8 mouse cellular contexts compared by ENCODE assay signal in the genomic region with DNA sequence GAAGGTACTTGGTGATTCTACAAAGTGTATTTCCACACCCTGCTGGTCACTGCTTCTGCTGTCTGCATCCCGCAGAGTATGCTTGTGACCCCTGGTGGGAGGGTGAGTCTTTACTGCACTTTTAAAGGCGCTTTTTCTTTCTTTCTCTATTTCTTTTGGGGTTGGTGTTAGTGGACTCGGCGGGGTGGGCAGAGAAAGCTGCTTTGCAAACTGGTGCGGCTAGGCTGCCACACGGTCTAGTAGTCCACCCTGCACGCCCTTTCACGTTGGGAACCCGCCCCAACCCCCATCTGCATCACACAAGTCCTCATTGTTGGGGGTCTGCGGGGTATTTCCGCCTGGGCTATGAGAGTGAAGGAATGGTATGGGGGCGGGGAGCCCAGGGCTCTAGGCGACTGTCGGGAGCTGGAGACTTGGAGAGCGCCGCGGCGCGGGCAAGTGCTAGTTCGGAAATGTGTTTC.
A peak's percentile ranks its signal among the peaks of the same experiment; 100 is the strongest.
DNase-seq lines count a peak whose midpoint lies in the region; ATAC-seq and TF ChIP-seq lines count a peak whose summit lies in the region.

No protein-coding gene starts in this region.

- H3K27me3 ChIP-seq in heart, postnatal 0 days (ENCODE audit: control insufficient read depth, insufficient read depth, low read length), result peaks cover 70% of the 10 kb centered on the region
- peaks cover 22% of the 10 kb centered on the region for H3K27me3 ChIP-seq in midbrain, embryonic 12.5 days

- H3K9me3 ChIP-seq in heart, postnatal 0 days (replicated peaks; ENCODE audit: control insufficient read depth, low read length), result no peaks in the 10 kb centered on the region
- H3K9me3 ChIP-seq in midbrain, embryonic 12.5 days, result no peaks in the 10 kb centered on the region

- peak; percentile 13; the same call in 1 of the 2 replicates for TF ChIP-seq CTCF in heart, postnatal 0 days (IDR thresholded peaks at IDR 0.05; ENCODE audit: low read depth)

- H3K4me1 ChIP-seq in heart, postnatal 0 days (ENCODE audit: control insufficient read depth, insufficient read depth), result peaks cover 8% of the 10 kb centered on the region; the same call in 1 of the 2 replicates
- peaks cover 24% of the 10 kb centered on the region for H3K4me1 ChIP-seq in midbrain, embryonic 12.5 days

- ATAC-seq in heart, postnatal 0 days (ENCODE audit: insufficient read depth, low read depth), result no peak
- ATAC-seq in midbrain, embryonic 12.5 days (ENCODE audit: low FRiP score, low read depth), result peak; percentile 83

- TF ChIP-seq EP300 in heart, postnatal 0 days (IDR thresholded peaks at IDR 0.05; ENCODE audit: low read depth), result no peak

- H3K27ac ChIP-seq in heart, postnatal 0 days (ENCODE audit: low read depth), result no peak overlapping the region
- peak overlapping the region; percentile 89 for H3K27ac ChIP-seq in midbrain, embryonic 12.5 days (replicated peaks)

- 3% methylated on average over 20 of the region's 20 CpGs for WGBS in heart, postnatal 0 days
- under 1% methylated on average over 20 of the region's 20 CpGs for WGBS in midbrain, embryonic 12.5 days

- H3K4me3 ChIP-seq in heart, postnatal 0 days (ENCODE audit: low read depth, low read length), result peak overlapping the region; percentile 62
- peak overlapping the region; percentile 74 for H3K4me3 ChIP-seq in midbrain, embryonic 12.5 days

- peak overlapping the region; percentile 97 for H3K4me2 ChIP-seq in heart, postnatal 0 days (ENCODE audit: low read depth, low read length)
- H3K4me2 ChIP-seq in midbrain, embryonic 12.5 days (replicated peaks), result peak overlapping the region; percentile 79

- H3K36me3 ChIP-seq in heart, postnatal 0 days (replicated peaks; ENCODE audit: control insufficient read depth, insufficient read depth, low read length), result no peaks in the 10 kb centered on the region
- no peaks in the 10 kb centered on the region for H3K36me3 ChIP-seq in midbrain, embryonic 12.5 days

- DNase-seq in layer of hippocampus, adult 11-12 months (ENCODE audit: low spot score), result peak; percentile 61
- no peak for DNase-seq in layer of hippocampus, adult 9-10 months (ENCODE audit: low spot score)
- DNase-seq in embryo, embryonic 11 days, result peak; percentile 88
- no peak for DNase-seq in heart, postnatal 0 days (ENCODE audit: low spot score)
- DNase-seq in layer of hippocampus, postnatal 14 days (ENCODE audit: low spot score in 2 of 2), result peak; percentile 68 to 77
- peak; percentile 13 for DNase-seq in testis, postnatal 14 days (ENCODE audit: low spot score)
- DNase-seq in thymus, postnatal 14 days, result no peak

- H3K9ac ChIP-seq in heart, postnatal 0 days (replicated peaks; ENCODE audit: low read depth, low read length), result no peak overlapping the region
- peak overlapping the region; percentile 79; the same call in 1 of the 2 replicates for H3K9ac ChIP-seq in midbrain, embryonic 12.5 days (replicated peaks)

Comparison
In these comparisons a context has a peak if more than half of its experiments do, and no peak if none do; other contexts are left out.
1. DNase-seq: peak in layer of hippocampus, adult 11-12 months (single experiment), embryo, embryonic 11 days (single experiment), layer of hippocampus, postnatal 14 days (2 of 2) and testis, postnatal 14 days (single experiment); none in layer of hippocampus, adult 9-10 months (single experiment), heart, postnatal 0 days (single experiment) and thymus, postnatal 14 days (single experiment).